Mouse (Mus musculus): Measurements from ENCODE around the gene Tmem165. TPM values are rescaled to one million over a fixed set of nuclear protein-coding genes. Genes with fewer than 3 reads are reported as not detected.

The Tmem165 gene
- polyA plus RNA-seq, 1 experiment from 2014 or later: 87.6 TPM

DNA sequence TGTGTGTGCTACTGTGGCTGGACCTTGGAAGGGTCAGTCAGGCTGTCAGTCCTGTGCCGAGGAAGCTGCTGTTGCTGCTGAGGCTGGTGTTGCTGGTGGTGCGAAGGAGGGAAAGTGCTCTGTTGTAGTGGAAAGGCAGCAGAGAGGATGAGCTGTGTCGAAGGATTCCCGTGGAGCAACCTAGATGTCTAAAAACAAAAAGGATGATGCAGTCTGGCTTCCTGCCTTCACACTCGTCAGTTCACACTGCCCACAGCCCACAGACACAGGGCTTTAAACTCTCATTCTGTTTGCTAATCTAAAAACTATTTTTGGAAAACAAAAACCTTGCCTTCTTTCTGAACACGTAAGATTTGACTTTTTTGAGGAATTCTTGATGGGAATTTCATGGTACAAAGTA is 33.0 kb downstream of the Tmem165 start:
- Histone ChIP-seq H3K9ac (replicated peaks; ENCODE audit: low read length) (no peak overlapping the region), H3K4me1 (ENCODE audit: insufficient read depth, low read length) (no peaks in the 10 kb centered on the region), H3K27ac (ENCODE audit: low read length) (no peak overlapping the region), H3K27me3 (ENCODE audit: insufficient read depth, low read length) (no peaks in the 10 kb centered on the region), H3K4me3 (ENCODE audit: low read length) (no peak overlapping the region), H3K4me2 (replicated peaks; ENCODE audit: low read depth, low read length) (no peak overlapping the region), H3K9me3 (ENCODE audit: low read length) (no peaks in the 10 kb centered on the region), H3K36me3 (ENCODE audit: insufficient read depth, low read length) (peaks cover 15% of the 10 kb centered on the region; the same call in 1 of the 2 replicates)
- WGBS: 71% methylated on average over 6 of the region's 6 CpGs
- ATAC-seq (ENCODE audit: low FRiP score, low TSS enrichment): no peak

DNA sequence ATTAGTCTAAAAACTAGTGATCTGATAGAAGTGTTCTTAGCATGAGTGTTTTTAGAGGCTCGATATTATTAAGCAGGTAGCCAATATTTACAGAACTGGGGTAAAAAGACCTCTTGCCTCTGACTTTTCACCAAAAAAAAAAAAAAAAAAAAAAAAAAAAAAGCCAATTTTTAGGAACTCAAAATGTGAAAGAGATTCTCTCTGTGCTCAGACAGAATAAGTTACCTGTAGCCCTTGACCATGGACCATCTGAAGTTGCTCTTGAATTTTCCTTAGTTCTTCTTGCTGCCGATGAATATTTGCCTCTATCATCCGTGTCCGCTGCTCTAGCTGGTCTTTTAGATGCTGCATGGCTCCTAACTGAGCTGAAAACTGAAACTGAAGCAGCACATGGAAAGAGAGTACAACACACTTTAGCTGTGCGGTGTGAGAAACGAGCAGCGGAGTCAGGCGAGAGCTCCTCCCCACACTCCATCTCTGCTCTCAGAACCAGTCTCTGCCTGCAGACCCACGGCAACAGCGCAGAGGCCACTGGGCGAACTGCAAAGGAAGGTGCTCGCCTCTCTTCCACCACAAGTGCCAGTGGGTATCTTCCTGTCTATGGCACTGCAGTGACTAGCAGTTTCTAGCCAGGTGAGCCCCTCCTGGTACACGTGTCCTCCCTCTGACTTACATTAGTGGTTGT is 47.6 kb downstream of the Tmem165 start:
- 91% methylated on average over 13 of the region's 13 CpGs for WGBS
- no peak overlapping the region for H3K4me2 ChIP-seq (replicated peaks; ENCODE audit: low read depth, low read length)
- H3K27me3 ChIP-seq (ENCODE audit: insufficient read depth, low read length): no peaks in the 10 kb centered on the region
- no peak for ATAC-seq (ENCODE audit: low FRiP score, low TSS enrichment)
- no peak overlapping the region for H3K27ac ChIP-seq (ENCODE audit: low read length)
- no peak overlapping the region for H3K9ac ChIP-seq (replicated peaks; ENCODE audit: low read length)
- H3K4me1 ChIP-seq (ENCODE audit: insufficient read depth, low read length): no peaks in the 10 kb centered on the region
- H3K36me3 ChIP-seq (ENCODE audit: insufficient read depth, low read length): peaks cover 49% of the 10 kb centered on the region
- H3K4me3 ChIP-seq (ENCODE audit: low read length): no peak overlapping the region
- H3K9me3 ChIP-seq (ENCODE audit: low read length): no peaks in the 10 kb centered on the region

DNA sequence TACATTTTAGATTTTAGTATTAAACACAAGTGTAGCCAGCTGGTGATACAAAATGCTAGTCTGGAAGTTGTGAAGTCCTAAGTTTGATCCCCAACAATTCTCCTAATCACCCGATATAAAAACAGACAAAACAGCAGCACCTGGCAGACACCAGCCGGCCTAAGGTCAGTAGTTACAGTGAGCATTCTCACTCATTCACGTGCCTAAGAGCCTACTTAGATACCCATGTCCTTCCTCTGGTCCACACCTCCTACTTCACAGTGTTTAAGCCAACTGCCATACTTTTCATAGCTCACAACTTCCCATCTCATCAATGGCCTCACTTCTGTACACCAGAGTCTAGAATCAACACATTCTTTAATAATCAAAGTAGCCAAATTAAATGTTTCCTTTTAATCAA is 59.6 kb downstream of the Tmem165 start:
- H3K27ac ChIP-seq (ENCODE audit: low read length): no peak overlapping the region
- no peaks in the 10 kb centered on the region for H3K27me3 ChIP-seq (ENCODE audit: insufficient read depth, low read length)
- no peak overlapping the region for H3K4me2 ChIP-seq (replicated peaks; ENCODE audit: low read depth, low read length)
- no peak overlapping the region for H3K4me3 ChIP-seq (ENCODE audit: low read length)
- H3K9ac ChIP-seq (replicated peaks; ENCODE audit: low read length): no peak overlapping the region
- WGBS: 82% methylated on average over 3 of the region's 3 CpGs
- no peaks in the 10 kb centered on the region for H3K9me3 ChIP-seq (ENCODE audit: low read length)
- H3K36me3 ChIP-seq (ENCODE audit: insufficient read depth, low read length): peaks cover 13% of the 10 kb centered on the region; the same call in 1 of the 2 replicates
- H3K4me1 ChIP-seq (ENCODE audit: insufficient read depth, low read length): no peaks in the 10 kb centered on the region
- no peak for ATAC-seq (ENCODE audit: low FRiP score, low TSS enrichment)

DNA sequence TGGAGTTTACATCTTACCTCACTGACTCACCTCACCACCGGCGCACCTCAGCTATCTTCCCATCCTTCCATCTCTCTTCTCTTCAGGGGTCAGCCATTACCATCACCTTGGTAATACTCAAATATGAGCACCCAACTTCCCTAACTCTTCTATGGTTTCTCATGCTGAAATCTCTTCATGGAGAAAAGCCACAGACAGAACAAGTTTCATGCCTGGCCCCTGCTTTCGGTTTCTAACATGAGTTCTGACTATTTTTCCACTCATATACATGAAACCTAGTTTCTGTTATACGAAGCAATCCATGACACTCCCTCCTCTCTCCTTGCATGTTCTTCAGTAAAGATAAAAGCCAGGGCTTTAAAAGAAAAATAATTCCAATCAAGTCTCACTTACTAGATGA is 60.2 kb downstream of the Tmem165 start:
- ATAC-seq (ENCODE audit: low FRiP score, low TSS enrichment): no peak
- Histone ChIP-seq H3K9ac (replicated peaks; ENCODE audit: low read length) (no peak overlapping the region), H3K4me3 (ENCODE audit: low read length) (no peak overlapping the region), H3K27me3 (ENCODE audit: insufficient read depth, low read length) (no peaks in the 10 kb centered on the region), H3K9me3 (ENCODE audit: low read length) (no peaks in the 10 kb centered on the region), H3K27ac (ENCODE audit: low read length) (no peak overlapping the region), H3K4me1 (ENCODE audit: insufficient read depth, low read length) (no peaks in the 10 kb centered on the region), H3K4me2 (replicated peaks; ENCODE audit: low read depth, low read length) (no peak overlapping the region), H3K36me3 (ENCODE audit: insufficient read depth, low read length) (peaks cover 13% of the 10 kb centered on the region; the same call in 1 of the 2 replicates)
- whole genome bisulfite sequencing: 99% methylated on average over 4 of the region's 4 CpGs

DNA sequence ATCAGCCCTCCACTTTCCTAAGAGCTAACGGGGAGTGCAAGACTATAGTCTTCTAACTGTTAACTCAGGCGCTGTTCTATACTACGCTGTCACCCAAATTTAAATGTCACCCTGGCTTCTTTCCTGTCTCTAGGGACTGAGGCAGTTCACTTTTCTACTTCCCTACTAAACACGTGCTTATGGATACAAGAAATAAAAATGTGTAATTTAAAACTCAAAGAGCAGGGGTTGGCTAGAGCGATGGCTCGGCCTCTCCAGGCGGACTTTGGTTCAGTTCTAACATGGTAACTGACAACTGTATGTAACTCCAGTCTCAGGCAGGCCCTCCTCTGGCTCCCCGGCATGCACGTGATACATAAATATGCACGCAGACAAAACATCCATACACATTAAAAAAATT is 60.8 kb downstream of the Tmem165 start:
- Histone ChIP-seq H3K27me3 (ENCODE audit: insufficient read depth, low read length) (no peaks in the 10 kb centered on the region), H3K9ac (replicated peaks; ENCODE audit: low read length) (no peak overlapping the region), H3K4me2 (replicated peaks; ENCODE audit: low read depth, low read length) (no peak overlapping the region), H3K27ac (ENCODE audit: low read length) (no peak overlapping the region), H3K4me1 (ENCODE audit: insufficient read depth, low read length) (no peaks in the 10 kb centered on the region), H3K36me3 (ENCODE audit: insufficient read depth, low read length) (peaks cover 13% of the 10 kb centered on the region; the same call in 1 of the 2 replicates), H3K9me3 (ENCODE audit: low read length) (no peaks in the 10 kb centered on the region), H3K4me3 (ENCODE audit: low read length) (no peak overlapping the region)
- 94% methylated on average over 10 of the region's 10 CpGs for WGBS
- ATAC-seq (ENCODE audit: low FRiP score, low TSS enrichment): no peak

DNA sequence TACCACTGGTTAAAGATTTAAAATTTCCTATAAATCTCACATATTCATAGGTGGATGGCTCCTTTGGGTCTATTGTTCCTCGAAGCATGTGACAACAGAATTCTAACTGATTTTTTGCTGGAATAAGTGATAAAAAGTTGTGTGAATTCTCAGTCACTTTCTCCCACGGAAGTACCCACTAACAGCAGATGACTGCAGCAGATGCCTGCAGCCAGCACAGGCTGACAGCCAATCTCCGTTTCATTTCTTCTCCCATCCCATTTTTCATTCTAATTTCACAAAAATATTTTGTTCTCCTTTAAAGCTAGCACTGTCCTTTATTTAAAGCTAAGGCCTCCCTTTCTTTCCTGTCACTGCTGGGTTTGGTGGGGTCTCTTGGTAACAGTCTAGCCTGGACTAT is 61.7 kb downstream of the Tmem165 start:
- H3K36me3 ChIP-seq (ENCODE audit: insufficient read depth, low read length): 0 out of 2 replicates have a peak, but pooled peaks cover 7% of the 10 kb centered on the region
- no peak overlapping the region for H3K4me3 ChIP-seq (ENCODE audit: low read length)
- WGBS: 88% methylated on average over 3 of the region's 3 CpGs
- H3K27ac ChIP-seq (ENCODE audit: low read length): no peak overlapping the region
- no peak for ATAC-seq (ENCODE audit: low FRiP score, low TSS enrichment)
- no peaks in the 10 kb centered on the region for H3K4me1 ChIP-seq (ENCODE audit: insufficient read depth, low read length)
- H3K27me3 ChIP-seq (ENCODE audit: insufficient read depth, low read length): no peaks in the 10 kb centered on the region
- H3K9ac ChIP-seq (replicated peaks; ENCODE audit: low read length): no peak overlapping the region
- no peaks in the 10 kb centered on the region for H3K9me3 ChIP-seq (ENCODE audit: low read length)
- H3K4me2 ChIP-seq (replicated peaks; ENCODE audit: low read depth, low read length): no peak overlapping the region

DNA sequence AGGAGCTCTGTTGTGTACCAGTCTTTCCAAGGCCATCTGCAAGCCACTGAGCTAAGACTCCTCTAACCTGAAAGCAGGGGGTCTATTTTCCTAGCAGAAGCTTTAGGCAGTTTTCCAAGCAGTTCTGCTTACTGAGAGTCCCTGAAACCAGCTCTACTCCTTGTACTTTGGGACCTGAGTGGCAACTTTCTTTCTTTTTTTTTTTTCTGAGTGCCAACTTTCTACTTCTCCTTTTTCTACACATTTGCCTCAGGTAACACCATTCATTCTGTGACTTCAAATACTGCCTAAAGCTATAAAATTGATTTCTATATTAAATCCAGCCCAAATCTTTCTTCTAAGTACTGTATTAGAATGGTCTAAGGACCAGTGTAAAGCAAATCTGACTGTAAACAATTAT is 62.9 kb downstream of the Tmem165 start:
- 0 out of 2 replicates have a peak, but pooled peaks cover 7% of the 10 kb centered on the region for H3K36me3 ChIP-seq (ENCODE audit: insufficient read depth, low read length)
- no peaks in the 10 kb centered on the region for H3K9me3 ChIP-seq (ENCODE audit: low read length)
- H3K27me3 ChIP-seq (ENCODE audit: insufficient read depth, low read length): no peaks in the 10 kb centered on the region
- no peak overlapping the region for H3K4me3 ChIP-seq (ENCODE audit: low read length)
- no peak overlapping the region for H3K27ac ChIP-seq (ENCODE audit: low read length)
- H3K4me1 ChIP-seq (ENCODE audit: insufficient read depth, low read length): no peaks in the 10 kb centered on the region
- H3K9ac ChIP-seq (replicated peaks; ENCODE audit: low read length): no peak overlapping the region
- ATAC-seq (ENCODE audit: low FRiP score, low TSS enrichment): no peak
- H3K4me2 ChIP-seq (replicated peaks; ENCODE audit: low read depth, low read length): no peak overlapping the region

DNA sequence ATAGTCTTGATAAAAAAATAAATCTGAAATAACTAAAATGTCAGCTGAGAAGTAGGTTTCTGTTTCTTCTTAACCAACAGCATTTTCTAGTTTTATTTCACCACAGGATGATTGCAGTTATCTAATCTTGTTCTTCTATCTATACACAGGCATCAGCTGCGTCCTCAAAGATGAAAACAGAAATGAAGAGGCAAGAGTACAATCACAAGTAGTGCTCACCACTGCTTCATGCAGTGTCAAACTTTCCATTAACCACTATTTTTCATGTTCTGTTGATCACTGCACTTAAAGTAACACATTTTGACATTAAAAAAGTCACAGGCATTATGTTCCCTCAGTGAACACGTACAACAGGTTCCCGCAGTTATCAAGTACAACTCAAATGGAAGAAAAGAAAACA is 67.3 kb downstream of the Tmem165 start:
- Histone ChIP-seq H3K27ac (ENCODE audit: low read length) (no peak overlapping the region), H3K27me3 (ENCODE audit: insufficient read depth, low read length) (no peaks in the 10 kb centered on the region), H3K9me3 (ENCODE audit: low read length) (no peaks in the 10 kb centered on the region), H3K4me2 (replicated peaks; ENCODE audit: low read depth, low read length) (no peak overlapping the region), H3K9ac (replicated peaks; ENCODE audit: low read length) (no peak overlapping the region), H3K4me3 (ENCODE audit: low read length) (no peak overlapping the region), H3K36me3 (ENCODE audit: insufficient read depth, low read length) (0 out of 2 replicates have a peak, but pooled peaks cover 9% of the 10 kb centered on the region), H3K4me1 (ENCODE audit: insufficient read depth, low read length) (no peaks in the 10 kb centered on the region)
- ATAC-seq (ENCODE audit: low FRiP score, low TSS enrichment): no peak
- whole genome bisulfite sequencing: 87% methylated on average over 3 of the region's 3 CpGs

Other genes starting within 250 kb of the Tmem165 start
- 45.2 and 45.4 TPM in 2 replicates for gene Kdr, start 205.4 kb upstream of the Tmem165 start, polyA plus RNA-seq (2015; fragmentation: Nextera tagmentation; extraction: Ambion mirVana)
- gene Srd5a3, start 43.6 kb upstream of the Tmem165 start, polyA plus RNA-seq (2015; fragmentation: Nextera tagmentation; extraction: Ambion mirVana): 42.8 and 44.5 TPM in 2 replicates
- gene Clock, start 120.9 kb downstream of the Tmem165 start, polyA plus RNA-seq (2015; fragmentation: Nextera tagmentation; extraction: Ambion mirVana): 9.4 and 12.3 TPM in 2 replicates
- gene Pdcl2, start 147.3 kb downstream of the Tmem165 start, polyA plus RNA-seq (2015; fragmentation: Nextera tagmentation; extraction: Ambion mirVana): not detected in 2 replicates
- gene Nmu, start 179.9 kb downstream of the Tmem165 start, polyA plus RNA-seq (2015; fragmentation: Nextera tagmentation; extraction: Ambion mirVana): not detected in 2 replicates